Mouse (Mus musculus) cerebellum, adult 8-10 months (tissue): ENCODE measurements around the gene Helz.

Experiments used
- DNase-seq: peaks from one replicate; pipeline ENCODE4 v3.0.0; 2022

Helz gene

DNA sequence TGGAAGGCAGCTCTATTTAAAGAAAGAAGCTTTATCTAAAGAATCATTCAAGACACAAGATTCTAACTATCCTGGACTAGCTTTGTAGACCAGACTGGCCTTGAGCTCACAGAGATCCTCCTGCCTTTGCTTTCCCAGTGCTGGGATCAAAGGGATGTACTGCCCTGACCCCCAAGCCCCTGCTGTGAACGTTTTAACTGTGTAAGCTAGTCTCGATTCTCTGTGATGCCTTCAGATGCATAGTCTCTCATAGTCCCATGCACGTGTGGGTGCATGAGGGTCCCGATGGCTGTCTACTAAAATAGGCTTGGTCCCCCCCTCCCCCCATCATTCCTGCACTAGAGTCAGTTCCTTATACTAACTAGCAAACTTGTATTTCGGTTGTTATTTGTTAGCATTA is 70.2 kb downstream of the Helz start:
- DNase-seq, result no peak

DNA sequence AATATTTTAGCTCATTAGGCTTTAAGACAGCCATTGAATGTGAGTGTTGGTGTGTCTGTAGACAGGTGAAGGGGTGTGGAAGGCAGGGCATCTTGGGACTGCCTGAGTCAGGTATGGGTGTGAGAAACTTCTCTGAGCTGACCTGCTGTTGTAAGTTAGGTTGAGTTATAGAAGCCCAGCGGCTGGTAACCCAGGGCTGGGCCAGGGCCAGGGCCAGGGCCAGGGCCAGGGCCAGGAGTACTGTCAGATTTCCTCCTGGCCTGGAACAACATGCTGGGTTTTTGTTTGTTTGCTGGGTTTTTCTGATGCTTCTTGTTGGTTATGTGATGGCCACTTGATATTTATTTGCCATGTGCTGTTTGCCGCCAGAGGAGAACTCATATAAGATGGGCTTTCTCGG is 76.9 kb downstream of the Helz start:
- no peak for DNase-seq

DNA sequence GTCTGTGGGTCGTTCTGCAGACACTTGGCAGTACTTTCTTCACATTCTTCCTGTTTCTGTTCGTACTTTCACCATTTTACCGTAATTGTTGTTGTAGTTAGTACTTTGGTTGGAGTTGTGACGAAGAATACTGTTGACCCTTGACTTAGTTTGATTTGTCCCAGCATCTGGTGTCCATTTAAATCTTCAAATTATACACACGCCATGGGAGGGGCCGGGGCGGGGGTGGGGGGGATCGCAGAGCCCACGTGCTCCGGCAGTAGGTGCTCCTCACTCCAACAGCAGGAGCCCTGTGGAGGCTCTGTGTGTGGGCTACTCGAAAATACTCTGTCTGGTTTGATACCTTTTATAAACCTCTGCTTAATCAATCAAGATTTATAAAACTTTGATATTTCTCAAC is 78.0 kb downstream of the Helz start:
- DNase-seq, result no peak

DNA sequence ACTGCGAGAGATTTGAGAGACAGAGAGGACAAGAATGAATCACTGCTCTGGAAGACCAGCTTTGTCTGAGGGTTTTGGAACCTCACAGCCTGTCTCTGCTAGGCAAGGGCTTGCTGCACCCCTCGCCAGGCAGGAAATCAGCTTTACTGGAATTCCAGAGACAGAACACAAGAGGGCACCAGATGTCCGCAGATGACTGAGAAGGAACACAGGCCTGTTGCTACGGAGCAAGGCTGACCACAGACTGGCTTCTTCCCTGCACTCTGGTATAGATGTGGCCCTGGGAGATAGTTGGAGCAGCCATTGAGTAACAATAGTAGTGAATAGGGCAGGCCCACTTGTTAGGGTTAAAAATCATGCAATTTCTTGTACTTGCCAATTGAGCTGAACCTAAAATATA is 81.8 kb downstream of the Helz start:
- DNase-seq, result peak; percentile 55

DNA sequence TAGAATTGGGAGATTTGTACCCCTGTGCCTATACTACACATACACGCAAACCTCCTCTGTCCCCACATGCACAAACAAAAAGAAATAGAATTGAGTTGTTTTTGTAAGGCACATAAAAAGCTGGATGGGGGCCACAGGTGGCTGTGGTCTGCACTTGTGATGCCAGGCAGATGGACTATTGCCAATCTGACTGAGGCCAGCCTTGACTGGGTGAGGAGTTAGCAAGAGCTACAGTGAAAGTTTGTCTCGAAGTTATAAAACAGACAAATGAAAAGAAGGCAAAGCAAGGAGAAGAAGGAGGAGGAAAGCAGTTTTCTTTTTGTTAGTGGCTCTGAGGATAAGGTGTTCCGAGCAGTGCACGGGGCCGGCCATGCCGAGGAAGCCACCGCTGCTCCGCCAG is 82.2 kb downstream of the Helz start:
- DNase-seq, result no peak

DNA sequence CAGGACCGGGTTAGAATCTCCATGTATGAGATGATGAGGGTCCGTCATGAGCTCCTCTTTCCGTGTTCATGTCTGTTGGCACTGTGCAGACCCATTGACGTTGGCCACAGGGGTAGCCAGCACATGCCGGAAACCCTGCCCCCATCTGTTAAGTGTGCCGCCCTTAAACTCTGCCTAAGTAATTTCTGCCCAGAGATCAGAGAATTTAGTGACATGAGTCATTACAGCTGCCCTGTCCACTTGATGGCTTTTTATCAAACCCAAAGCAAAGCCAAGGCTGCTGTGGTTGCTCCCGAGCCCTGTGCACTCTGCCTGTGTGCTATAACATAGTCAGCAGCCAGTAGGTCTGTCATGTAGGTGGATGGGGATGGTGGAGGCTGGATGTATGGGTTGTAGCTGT is 83.4 kb downstream of the Helz start:
- no peak for DNase-seq

DNA sequence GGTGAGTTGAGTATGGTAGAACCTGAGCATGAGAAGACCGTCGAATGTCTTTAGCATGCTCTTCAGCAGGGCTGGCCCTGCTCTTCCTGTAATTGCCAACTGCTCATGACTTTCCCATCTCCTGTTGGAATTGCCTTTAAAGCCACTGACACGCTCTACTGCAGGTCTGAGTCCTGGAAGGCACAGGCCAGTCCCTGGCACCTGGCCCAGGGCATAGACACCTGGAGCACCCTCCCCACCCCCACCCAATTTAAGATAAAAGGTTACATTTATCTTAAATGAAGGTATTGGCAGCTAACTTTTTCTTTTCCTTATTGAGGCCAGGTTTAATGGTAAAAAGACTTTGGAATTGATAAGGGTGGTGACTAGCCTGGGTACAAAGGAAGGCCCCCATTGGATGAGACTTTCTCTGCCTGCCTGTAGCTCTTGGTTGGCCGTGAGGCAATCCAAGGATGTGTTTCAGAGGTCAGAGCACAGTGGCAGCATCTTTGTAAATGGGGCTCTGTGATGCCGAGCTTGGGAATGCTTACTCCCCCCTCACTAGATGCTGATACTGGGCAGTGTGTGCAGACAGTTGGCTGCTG is 85.9 kb downstream of the Helz start:
- DNase-seq, result no peak

DNA sequence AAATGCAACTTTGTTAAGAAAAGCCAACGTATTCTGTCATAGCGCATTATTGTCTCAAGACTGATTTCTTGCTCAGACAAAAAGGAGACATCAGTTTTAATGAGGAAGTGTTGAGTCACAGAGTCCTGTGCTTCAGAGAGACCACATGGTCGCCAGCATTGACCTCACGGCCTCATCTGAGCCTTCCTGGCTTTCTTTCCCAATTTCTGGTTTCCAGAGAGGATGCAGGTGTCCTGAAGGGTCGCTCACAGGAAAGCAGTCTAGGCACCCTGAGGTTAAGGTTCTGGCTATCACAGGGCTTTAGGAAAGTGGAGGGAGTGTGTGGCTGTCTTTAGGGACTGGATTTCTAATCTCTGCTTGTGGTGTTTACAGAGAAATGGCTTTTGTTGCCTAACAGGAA is 90.4 kb downstream of the Helz start:
- no peak for DNase-seq

DNA sequence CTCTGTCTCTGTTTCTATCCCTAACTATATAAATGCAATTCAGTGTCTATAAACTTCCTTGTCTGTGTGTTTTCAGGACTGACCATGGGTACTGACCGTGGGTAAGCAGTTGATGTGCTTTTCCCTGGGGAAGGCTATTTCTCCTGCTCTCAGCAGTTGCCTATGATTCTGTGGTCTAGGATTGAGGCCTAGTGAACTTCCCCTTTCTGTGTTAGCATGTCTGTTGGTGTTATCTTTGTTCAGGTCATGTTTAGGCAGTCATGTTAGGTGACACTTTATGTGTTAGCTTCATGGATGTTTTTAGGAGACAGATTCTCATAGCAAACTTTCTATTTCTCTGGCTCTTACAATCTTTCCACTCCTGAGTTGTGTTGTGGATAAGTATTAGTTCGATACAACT is 91.9 kb downstream of the Helz start:
- DNase-seq, result no peak

DNA sequence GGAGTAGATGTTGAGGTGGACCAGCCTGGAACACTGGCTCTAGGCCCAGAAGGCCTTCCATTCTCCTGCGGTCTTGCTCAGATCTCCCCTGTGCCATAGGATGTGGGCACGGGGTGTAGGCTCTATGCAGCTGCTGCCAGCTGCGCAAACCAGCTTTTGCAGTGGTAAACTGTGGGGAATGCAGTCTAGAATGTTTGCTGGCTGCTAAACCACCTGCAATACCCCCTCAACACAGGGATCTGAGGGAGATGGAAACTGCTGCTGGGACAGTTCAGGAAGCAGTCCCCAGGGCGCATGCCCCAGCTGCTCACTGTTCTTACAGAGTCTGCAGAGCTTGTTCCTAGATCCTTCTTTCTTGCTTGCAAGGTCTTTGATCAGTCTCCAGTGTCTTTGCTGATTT is 96.7 kb downstream of the Helz start:
- no peak for DNase-seq

DNA sequence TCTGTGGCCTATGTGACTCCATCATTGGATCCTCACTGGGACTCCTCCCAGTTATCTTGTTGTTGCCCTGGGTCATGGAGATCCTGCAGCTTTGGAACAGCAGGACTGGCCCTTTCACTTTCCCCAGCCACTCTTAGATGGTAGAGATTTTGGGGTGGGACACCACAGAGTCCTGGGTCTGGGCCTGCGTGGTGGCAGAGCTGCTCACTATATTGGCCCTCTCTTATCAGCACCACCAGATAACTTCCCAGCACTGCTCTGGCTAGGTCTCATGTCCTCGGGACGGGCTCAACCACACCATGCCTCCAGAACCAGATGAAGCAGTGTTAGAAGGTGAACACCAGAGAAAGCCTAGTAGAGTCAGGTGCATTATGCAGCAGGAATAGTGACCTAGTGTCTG is 99.6 kb downstream of the Helz start:
- DNase-seq, result no peak

DNA sequence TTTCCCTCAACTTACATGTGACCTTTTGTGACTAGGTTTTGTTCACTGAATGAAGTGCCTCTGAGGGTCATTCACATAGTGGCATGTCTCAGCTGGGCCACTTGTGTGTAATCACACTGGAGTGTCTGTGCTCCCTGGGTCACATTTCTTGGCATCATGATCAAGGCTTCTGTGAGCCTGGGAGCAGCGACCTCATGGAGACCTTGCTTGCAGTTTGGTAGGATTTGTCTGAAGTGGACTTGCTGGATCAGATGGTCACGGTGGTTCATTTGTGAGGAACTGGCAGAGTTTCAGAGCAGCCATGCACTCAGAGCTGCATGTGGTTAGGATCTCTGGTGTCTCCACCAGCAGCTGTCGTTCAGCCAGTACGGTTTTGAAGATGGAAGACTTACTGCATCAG is 100.9 kb downstream of the Helz start:
- DNase-seq, result no peak

DNA sequence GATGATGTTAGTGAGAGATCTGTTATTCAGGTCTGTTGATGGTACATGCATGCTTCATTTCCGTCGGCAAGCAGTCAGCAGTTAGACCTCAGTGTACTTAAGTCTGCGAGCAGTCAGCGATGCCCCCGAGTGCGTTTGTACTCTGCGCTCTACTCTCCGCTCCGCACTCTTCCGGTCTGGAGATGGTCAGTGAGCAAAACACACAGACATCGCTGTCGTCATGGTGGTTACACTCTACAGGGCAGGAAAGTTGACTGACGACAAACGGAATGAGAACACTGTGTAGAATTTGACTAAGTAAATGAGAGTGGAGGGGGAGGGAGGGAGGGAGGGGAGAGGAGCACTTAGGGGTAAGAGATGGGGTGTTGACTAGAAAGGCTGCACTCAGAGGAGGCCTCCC is 101.7 kb downstream of the Helz start:
- DNase-seq, result no peak

DNA sequence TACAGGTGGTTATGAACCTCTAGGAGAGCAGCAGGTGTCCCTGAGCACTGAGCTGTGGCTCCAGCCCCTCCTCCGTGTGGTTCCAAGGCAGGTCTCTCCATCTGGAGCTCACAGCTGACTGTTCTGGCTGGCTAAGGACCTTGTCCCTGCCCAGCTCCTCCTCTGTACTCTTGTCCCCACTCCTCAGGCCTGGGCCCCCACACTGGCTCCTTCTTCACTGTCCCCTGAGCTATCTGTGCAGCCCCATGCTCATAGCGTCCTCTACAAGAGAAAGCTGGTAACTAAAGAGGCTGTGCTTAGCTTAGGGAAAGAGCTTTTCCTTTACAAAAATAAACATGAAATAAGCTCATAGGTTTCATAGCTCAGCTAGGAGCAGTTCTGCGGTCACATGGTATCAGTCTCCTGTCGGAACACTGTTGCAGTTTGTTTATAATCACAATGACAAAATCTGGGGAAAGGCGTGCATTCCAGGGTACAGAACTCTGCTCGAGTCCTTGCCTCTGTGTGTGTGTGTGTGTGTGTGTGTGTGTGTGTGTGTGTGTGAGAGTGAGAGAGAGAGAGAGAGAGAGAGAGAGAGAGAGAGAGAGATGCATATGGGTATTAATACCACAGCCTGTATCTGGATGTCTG is 102.8 kb downstream of the Helz start:
- no peak for DNase-seq

DNA sequence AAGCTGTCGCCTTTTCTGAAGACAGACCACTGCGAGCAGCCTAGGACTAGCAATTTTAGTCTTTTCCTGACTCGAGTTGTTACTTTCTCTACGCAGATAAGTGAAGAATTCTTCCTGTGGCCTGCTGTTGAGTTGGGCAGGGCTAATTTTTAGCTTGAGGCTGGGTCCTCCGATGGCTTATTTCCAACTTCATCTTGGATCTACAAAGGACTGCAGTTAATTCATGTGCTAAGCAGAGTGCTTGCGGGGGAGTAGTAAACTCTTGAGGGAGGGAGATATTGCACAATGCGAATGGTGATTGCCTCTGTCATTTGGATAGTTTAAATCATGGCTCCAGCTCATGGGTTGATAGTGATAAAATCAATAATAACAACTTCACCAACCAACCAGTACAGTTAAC is 103.7 kb downstream of the Helz start:
- DNase-seq, result no peak

DNA sequence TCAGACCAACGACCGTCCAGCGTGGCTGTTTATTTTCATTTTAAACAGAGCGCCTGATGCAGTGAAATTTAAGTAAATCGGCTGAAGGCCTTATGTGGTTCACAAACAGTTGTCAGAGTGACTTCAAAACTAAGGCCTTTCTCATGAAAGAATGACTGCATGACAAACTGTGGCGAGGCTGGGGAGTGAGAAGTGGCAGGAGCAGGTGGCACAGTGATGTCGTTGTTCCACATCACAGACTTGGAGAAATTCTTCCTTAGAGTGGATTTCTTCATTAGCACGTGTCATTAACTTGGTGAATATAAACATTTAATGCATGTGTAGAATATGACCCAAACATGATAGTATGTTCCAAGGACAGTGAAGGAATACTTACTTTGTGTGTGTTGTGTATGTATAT is 104.4 kb downstream of the Helz start:
- no peak for DNase-seq

DNA sequence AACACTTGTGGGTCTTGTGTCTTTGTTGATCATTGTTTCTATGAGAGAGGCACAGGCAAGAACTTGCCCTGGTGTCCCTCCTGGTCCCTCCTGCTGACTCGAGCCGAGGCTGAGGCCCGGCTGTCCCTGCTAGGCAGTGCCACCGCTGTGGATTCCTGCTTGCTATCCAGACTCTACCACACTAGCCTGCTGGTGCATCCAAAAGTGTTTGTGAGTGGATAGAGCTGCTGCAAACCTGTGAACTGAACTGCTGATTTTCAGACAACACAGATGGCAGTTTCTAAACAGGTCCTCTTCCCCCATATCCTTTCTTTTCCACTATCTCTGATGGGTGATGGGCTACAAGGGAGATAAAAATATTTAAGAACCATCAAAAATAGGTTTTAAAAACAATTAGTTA is 107.8 kb downstream of the Helz start:
- no peak for DNase-seq

DNA sequence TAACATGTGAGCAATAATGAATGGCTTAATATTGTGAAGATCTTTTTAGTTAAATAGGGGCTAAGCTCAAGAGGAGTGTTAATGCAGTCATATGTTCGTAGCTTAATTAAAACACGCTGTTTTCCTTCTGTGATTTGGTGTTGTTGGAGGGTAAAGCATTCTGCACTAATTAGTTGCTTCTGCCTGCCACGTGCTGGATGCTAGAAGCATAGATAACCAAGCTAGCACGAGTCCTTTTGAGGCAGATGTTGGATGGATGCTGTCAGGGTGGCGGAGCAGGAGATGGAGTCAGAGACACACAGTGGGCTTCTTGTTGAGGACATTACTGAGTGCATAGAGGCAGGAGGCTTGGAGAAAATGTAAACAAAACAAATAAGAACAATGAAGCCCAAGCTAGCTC is 109.4 kb downstream of the Helz start:
- no peak for DNase-seq

DNA sequence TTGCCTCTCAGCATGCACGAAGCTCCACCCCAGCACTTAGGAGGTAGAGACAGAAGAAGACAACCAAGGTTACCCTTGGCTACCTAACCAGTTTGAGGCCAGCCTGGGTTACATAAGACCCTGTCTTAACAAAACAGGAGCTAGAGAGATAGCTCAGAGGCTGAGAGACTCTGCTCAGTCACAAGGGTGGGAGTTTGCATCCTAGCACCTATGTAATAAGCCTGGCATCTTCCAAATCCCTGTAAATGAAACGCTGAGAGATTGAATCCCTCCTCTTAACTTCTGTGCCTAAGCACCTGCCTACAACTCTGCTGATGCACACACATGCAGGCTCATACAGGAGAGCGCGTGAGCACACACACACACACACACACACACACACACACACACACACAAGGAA is 112.7 kb downstream of the Helz start:
- no peak for DNase-seq

DNA sequence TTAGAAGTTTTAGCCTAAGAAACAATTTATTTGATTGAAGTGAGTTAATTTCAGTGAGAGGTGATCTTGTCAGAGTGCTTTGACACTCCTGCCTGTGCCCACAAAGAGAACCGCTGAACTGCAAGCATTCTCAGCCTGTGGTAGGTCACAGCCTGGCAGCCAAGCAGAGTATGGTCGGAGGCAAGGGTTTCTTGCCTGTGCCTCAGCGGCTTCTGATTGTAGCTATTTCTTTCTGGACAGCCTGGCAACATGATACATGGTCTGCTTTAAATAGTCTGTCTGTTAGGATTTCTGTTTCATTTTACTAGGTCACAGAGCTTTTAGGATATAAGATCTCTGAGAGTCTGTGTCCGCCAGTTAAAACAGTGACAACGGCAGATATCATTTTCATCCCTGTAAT is 114.9 kb downstream of the Helz start:
- DNase-seq, result no peak

DNA sequence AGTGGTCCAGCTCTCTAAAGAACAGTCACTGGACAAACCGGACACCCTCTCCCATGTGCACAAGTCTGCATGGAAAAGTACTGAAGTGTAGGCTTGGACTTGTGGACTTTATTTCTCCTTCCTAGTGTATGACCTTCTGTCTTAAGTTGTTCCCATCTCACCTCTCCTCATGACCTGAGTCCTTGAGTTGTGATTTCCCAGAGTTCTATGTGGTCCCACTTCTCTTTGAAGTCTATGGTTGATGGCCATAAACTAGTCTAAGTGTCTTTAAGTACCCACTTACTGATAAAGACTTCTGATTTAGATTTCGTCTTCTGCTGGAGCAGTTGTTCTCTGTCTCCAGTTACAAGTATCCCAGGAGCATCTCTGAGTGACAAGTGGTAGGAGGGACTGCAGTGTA is 119.8 kb downstream of the Helz start:
- no peak for DNase-seq

DNA sequence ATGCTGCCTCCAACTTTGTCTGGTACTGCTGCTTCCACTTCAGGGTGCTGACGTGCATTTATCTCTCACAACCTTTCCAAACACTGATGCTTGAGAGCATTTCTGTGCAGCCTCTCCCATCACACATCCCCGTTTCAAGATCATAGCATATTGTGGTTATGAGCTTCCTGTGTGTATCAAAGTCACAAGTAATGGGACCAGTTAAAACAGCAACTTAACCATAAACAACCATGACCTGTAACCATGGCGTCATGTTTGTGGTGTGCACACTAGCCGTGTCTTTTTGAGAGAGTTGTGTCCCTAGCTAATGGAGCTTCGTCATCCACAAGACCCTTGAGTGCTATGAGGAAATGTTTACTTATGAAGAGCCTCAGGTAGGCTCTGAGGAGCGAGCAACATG is 120.5 kb downstream of the Helz start:
- DNase-seq, result no peak

DNA sequence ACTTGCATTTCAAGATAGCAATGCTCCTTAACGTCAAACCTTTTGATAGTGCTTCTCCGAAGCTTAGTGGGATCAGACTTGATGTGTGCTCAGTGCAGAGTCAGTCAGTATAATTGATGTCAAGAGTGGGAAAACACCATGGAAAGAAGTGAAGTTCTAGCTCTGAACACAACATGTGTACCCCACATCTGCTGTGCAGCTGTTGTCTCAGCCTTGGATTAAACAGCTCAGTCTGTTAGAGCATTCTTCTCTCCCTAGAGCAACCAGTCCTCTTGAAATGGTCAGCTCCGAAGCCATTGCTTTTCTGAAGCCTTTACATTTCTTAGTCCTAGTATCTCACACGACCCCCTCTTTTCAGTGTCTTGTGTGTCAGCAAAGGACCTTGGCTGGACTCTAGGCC is 121.2 kb downstream of the Helz start:
- no peak for DNase-seq

DNA sequence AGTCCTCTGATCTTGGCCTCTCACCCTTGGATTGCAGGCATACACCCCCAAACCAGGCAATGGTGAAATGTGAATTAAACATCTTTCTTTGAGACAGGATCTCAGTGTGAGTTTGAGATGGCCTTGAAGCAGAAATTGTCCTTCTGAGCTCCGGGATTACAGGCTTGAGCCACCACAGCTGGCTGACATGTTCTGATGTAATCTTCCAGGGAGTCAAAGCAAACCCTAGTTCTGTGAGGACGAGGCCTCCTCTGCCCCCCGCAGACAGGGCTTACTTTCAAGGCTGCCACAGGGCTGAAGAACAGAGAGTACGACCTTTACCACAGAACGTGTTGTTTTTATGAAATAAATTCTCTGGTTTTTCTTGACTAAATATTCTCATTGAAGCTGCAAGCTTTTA is 126.3 kb downstream of the Helz start:
- DNase-seq, result no peak

DNA sequence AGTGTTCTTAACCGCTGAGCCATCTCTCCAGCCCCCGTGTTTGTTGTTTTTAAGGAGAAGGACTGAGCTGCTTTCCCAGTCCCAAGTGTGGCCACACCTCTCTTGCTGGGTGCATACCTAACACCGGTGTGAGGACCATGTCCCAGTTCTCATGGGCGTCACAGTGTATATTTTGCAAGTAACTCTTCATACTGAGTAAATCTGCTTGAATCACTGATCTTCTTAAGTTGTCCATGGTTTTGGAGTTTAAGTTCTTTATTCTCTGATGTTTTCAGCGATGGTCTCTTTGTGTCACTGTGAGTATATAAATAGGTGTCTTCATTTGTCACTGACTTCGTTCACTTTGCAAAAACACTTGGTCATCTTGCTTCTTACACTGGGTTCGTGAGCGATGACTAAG is 126.9 kb downstream of the Helz start:
- DNase-seq, result no peak

DNA sequence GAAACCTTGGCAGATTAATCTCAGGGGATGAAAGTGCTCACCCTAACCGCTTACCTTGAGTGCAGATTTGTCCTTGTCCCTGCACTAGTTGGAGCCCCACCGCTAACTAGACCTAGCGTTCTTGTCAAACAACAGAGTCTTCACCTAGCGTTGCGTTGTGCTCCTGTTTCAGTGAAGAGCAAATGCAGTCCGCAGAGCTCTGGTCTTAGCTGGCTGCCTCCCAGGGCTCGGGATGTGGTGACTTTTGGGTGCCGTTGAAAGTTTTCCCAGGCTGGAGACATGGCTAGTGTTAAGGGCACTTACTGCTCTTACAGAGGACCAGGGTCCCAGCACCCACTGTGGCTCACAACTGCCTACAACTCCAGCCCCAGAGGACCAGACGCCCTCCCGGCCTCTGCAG is 127.5 kb downstream of the Helz start:
- no peak for DNase-seq
